Mouse (Mus musculus): ENCODE measurements around the gene Gpr37l1. TPM values are rescaled to one million over a fixed set of nuclear protein-coding genes. Genes with fewer than 3 reads are reported as not detected.
"Not testable (repeated sequence)": the region's sequence is repeated elsewhere in the genome, so short reads cannot be mapped to it uniquely, and the experiment has no call there.

Gpr37l1 gene
- total and polyA plus RNA-seq, 3 experiments: not detected

DNA sequence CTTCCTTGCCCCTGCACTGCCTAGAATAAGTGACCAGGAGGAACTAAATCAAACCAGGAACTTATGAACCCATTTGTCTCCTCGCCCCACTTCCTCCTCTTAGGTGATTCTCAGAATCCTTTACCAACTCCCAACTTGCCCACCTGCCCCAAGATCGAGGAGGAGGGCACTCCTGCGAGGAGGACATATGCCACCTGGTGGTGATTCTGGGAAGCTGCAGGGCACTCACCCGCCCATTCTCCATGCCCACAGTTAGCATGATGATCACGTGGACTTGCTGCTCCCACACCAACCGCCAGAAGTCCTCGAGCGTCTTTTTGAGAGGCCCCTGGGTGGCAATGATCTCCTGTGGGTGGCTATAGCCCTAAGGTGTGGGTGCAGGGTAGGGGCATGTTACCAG, 54.8 kb downstream of the Gpr37l1 start:
- no peak overlapping the region for H3K9ac ChIP-seq (ENCODE audit: insufficient read depth, low read depth)
- H3K9me3 ChIP-seq (replicated peaks; ENCODE audit: low read length): no peaks in the 10 kb centered on the region
- H3K4me2 ChIP-seq (ENCODE audit: insufficient read depth, low read depth, poor library complexity, severe bottlenecking): no peak overlapping the region
- H3K79me2 ChIP-seq (replicated peaks; ENCODE audit: control insufficient read depth, extremely low read depth, insufficient read depth, poor library complexity, severe bottlenecking): no peaks in the 10 kb centered on the region
- H3K4me3 ChIP-seq (replicated peaks in 1 of 3; ENCODE audit: low read depth in 2 of 3, low read length in 2 of 3, poor library complexity in 1 of 3): no peak overlapping the region
- in situ Hi-C loops (cut with MboI; ENCODE audit: low pct_ligation_motif_present, low pct_unique_long_range_greater_than_20kb, low sequenced_read_pairs): no loop called here
- H3K27ac ChIP-seq (ENCODE audit: insufficient read depth, low read depth): no peak overlapping the region
- no peaks in the 10 kb centered on the region for H3K27me3 ChIP-seq (replicated peaks)
- TF ChIP-seq UBTF (IDR thresholded peaks at IDR 0.05; ENCODE audit: low read depth, low read length) (no peak), ELF1 (IDR thresholded peaks at IDR 0.05; ENCODE audit: low read depth, low read length) (no peak), ZKSCAN1 (IDR thresholded peaks at IDR 0.05; ENCODE audit: borderline replicate concordance, low read depth, low read length) (no peak), USF2 (conservative IDR thresholded peaks at IDR 0.05; ENCODE audit: low read depth, low read length) (peak; percentile 69), MAX (IDR thresholded peaks at IDR 0.05; ENCODE audit: low read length) (peak; percentile 79), CHD1 (IDR thresholded peaks at IDR 0.05; ENCODE audit: low read depth, low read length) (no peak), IRF4 (IDR thresholded peaks at IDR 0.05; ENCODE audit: low read depth, low read length) (no peak), GABPA (IDR thresholded peaks at IDR 0.05; ENCODE audit: insufficient replicate concordance, low read depth, low read length) (no peak), MAFK (IDR thresholded peaks at IDR 0.05; ENCODE audit: insufficient replicate concordance, low read length) (no peak), SMC3 (IDR thresholded peaks at IDR 0.05; ENCODE audit: low read depth, low read length) (peak; percentile 78), CTCF (conservative IDR thresholded peaks at IDR 0.05 in 1 of 2, IDR thresholded peaks at IDR 0.05 in 1 of 2; ENCODE audit: low read depth in 2 of 2, low read length in 2 of 2) (peak; percentile 77 to 90), CHD2 (IDR thresholded peaks at IDR 0.05; ENCODE audit: low read length) (no peak), JUND (conservative IDR thresholded peaks at IDR 0.05; ENCODE audit: low read depth, low read length) (no peak), RAD21 (IDR thresholded peaks at IDR 0.05; ENCODE audit: low read depth, low read length) (peak; percentile 48), USF1 (IDR thresholded peaks at IDR 0.05; ENCODE audit: low read depth, low read length) (peak; percentile 77), MYC (IDR thresholded peaks at IDR 0.05; ENCODE audit: low read depth, low read length) (peak; percentile 61; the same call in 1 of the 2 replicates), ZMIZ1 (IDR thresholded peaks at IDR 0.05; ENCODE audit: low read depth, low read length) (no peak), MAZ (IDR thresholded peaks at IDR 0.05; ENCODE audit: low read depth, low read length) (0 out of 2 replicates have a peak, but pooled peaks have one; percentile 25), BHLHE40 (IDR thresholded peaks at IDR 0.05; ENCODE audit: low read depth, low read length) (peak; percentile 63), PAX5 (IDR thresholded peaks at IDR 0.05; ENCODE audit: low read length) (no peak)
- H3K36me3 ChIP-seq (replicated peaks in 1 of 2; ENCODE audit: control insufficient read depth in 1 of 2, insufficient read depth in 1 of 2, low read length in 1 of 2): peaks cover 5 to 57% of the 10 kb centered on the region in 2 experiments
- DNase-seq (ENCODE audit: extremely low read depth): peak; percentile 69
- H3K4me1 ChIP-seq (ENCODE audit: control insufficient read depth in 1 of 2, insufficient read depth in 2 of 2): peaks cover 5 to 35% of the 10 kb centered on the region in 2 experiments; a peak in 3 of 4 replicates
- dilution Hi-C loops (cut with MboI; ENCODE audit: extremely low pct_ligation_motif_present, extremely low pct_unique_long_range_greater_than_20kb, low sequenced_read_pairs): no loop called here

DNA sequence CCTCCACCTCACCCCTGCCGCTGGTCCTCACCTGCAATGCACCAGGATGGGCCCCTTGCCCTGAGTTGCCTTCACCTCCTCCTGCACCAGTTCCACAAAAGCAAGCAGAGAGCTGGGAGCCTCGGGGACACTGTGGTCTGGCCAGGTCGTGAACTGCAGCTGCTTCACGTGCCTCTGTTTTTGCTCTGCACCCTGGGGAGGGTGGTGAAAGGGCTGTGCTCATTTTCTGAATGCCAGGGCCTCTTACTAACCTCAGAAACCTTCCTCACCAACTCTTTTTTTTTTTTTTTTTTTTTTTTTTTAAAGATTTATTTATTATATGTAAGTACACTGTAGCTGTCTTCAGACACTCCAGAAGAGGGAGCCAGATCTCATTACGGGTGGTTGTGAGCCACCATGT, 56.2 kb downstream of the Gpr37l1 start:
- DNase-seq (ENCODE audit: extremely low read depth); dilution Hi-C loops (cut with MboI; ENCODE audit: extremely low pct_ligation_motif_present, extremely low pct_unique_long_range_greater_than_20kb, low sequenced_read_pairs); H3K27ac ChIP-seq (ENCODE audit: insufficient read depth, low read depth); H3K9me3 ChIP-seq (replicated peaks; ENCODE audit: low read length); in situ Hi-C loops (cut with MboI; ENCODE audit: low pct_ligation_motif_present, low pct_unique_long_range_greater_than_20kb, low sequenced_read_pairs); H3K9ac ChIP-seq (ENCODE audit: insufficient read depth, low read depth); H3K4me2 ChIP-seq (ENCODE audit: insufficient read depth, low read depth, poor library complexity, severe bottlenecking); H3K27me3 ChIP-seq (replicated peaks); H3K79me2 ChIP-seq (replicated peaks; ENCODE audit: control insufficient read depth, extremely low read depth, insufficient read depth, poor library complexity, severe bottlenecking); H3K4me3 ChIP-seq (replicated peaks in 1 of 3; ENCODE audit: low read depth in 2 of 3, low read length in 2 of 3, poor library complexity in 1 of 3): not testable (repeated sequence)
- Histone ChIP-seq H3K4me1 (ENCODE audit: control insufficient read depth in 1 of 2, insufficient read depth in 2 of 2) (peaks cover 5 to 35% of the 10 kb centered on the region in 2 experiments; a peak in 3 of 4 replicates), H3K36me3 (replicated peaks in 1 of 2; ENCODE audit: control insufficient read depth in 1 of 2, insufficient read depth in 1 of 2, low read length in 1 of 2) (peaks cover 5 to 47% of the 10 kb centered on the region in 2 experiments)
- TF ChIP-seq ZNF384 (IDR thresholded peaks at IDR 0.05; ENCODE audit: low read depth, low read length) (peak; percentile 80), BHLHE40 (IDR thresholded peaks at IDR 0.05; ENCODE audit: low read depth, low read length) (peak; percentile 90)

Other genes with a start within 250 kb of the Gpr37l1 start
- 1.5 and 1.6 TPM in 2 replicates for gene Ppp1r12b, start 211.7 kb downstream of the Gpr37l1 start, total RNA-seq (2012; rRNA removed)
- 0.64 and 1.3 TPM in 2 replicates for gene Ppp1r12b, start 211.7 kb downstream of the Gpr37l1 start, total RNA-seq (2014; rRNA removed)
- 1.4 and 1.8 TPM in 2 replicates for gene Ppp1r12b, start 211.7 kb downstream of the Gpr37l1 start, polyA plus RNA-seq (2012; ENCODE audit: insufficient read length, low read depth)
- gene Ube2t, start 205.1 kb downstream of the Gpr37l1 start, total RNA-seq (2012; rRNA removed): 25.8 and 28.8 TPM in 2 replicates
- 38.7 and 40.2 TPM in 2 replicates for gene Ube2t, start 205.1 kb downstream of the Gpr37l1 start, total RNA-seq (2014; rRNA removed)
- 17.0 and 19.2 TPM in 2 replicates for gene Ube2t, start 205.1 kb downstream of the Gpr37l1 start, polyA plus RNA-seq (2012; ENCODE audit: insufficient read length, low read depth)
- 0.17 and 0.38 TPM in 2 replicates for gene Lgr6, start 62.4 kb downstream of the Gpr37l1 start, total RNA-seq (2012; rRNA removed)
- gene Lgr6, start 62.4 kb downstream of the Gpr37l1 start, total RNA-seq (2014; rRNA removed): 0.07 TPM in 1 of 2 replicates, not detected in the other
- gene Lgr6, start 62.4 kb downstream of the Gpr37l1 start, polyA plus RNA-seq (2012; ENCODE audit: insufficient read length, low read depth): 0.16 TPM in 2 replicates
- 61.4 and 69.7 TPM in 2 replicates for gene Ptpn7, start 35.0 kb downstream of the Gpr37l1 start, total RNA-seq (2012; rRNA removed)
- gene Ptpn7, start 35.0 kb downstream of the Gpr37l1 start, total RNA-seq (2014; rRNA removed): 77.5 and 81.9 TPM in 2 replicates
- 78.7 and 81.9 TPM in 2 replicates for gene Ptpn7, start 35.0 kb downstream of the Gpr37l1 start, polyA plus RNA-seq (2012; ENCODE audit: insufficient read length, low read depth)
- gene Arl8a, start 20.9 kb downstream of the Gpr37l1 start, total RNA-seq (2012; rRNA removed): 8.5 and 10.9 TPM in 2 replicates
- 4.2 and 4.7 TPM in 2 replicates for gene Arl8a, start 20.9 kb downstream of the Gpr37l1 start, total RNA-seq (2014; rRNA removed)
- gene Arl8a, start 20.9 kb downstream of the Gpr37l1 start, polyA plus RNA-seq (2012; ENCODE audit: insufficient read length, low read depth): 42.1 and 52.7 TPM in 2 replicates
- gene Elf3, start 90.9 kb upstream of the Gpr37l1 start, total RNA-seq (2012; rRNA removed): 26.0 and 28.6 TPM in 2 replicates
- 13.1 and 14.6 TPM in 2 replicates for gene Elf3, start 90.9 kb upstream of the Gpr37l1 start, total RNA-seq (2014; rRNA removed)
- 46.9 and 52.1 TPM in 2 replicates for gene Elf3, start 90.9 kb upstream of the Gpr37l1 start, polyA plus RNA-seq (2012; ENCODE audit: insufficient read length, low read depth)
- gene Rnpep, start 116.4 kb upstream of the Gpr37l1 start, total RNA-seq (2012; rRNA removed): 72.6 and 78.7 TPM in 2 replicates
- gene Rnpep, start 116.4 kb upstream of the Gpr37l1 start, total RNA-seq (2014; rRNA removed): 73.8 and 77.1 TPM in 2 replicates
- gene Rnpep, start 116.4 kb upstream of the Gpr37l1 start, polyA plus RNA-seq (2012; ENCODE audit: insufficient read length, low read depth): 118 and 123 TPM in 2 replicates
- 126 and 180 TPM in 2 replicates for gene Timm17a, start 146.1 kb upstream of the Gpr37l1 start, total RNA-seq (2012; rRNA removed)
- 238 and 272 TPM in 2 replicates for gene Timm17a, start 146.1 kb upstream of the Gpr37l1 start, total RNA-seq (2014; rRNA removed)
- gene Timm17a, start 146.1 kb upstream of the Gpr37l1 start, polyA plus RNA-seq (2012; ENCODE audit: insufficient read length, low read depth): 341 and 372 TPM in 2 replicates
- gene Lmod1, start 157.1 kb upstream of the Gpr37l1 start, total RNA-seq (2012; rRNA removed): not detected in 2 replicates
- gene Lmod1, start 157.1 kb upstream of the Gpr37l1 start, total RNA-seq (2014; rRNA removed): not detected in 2 replicates
- gene Lmod1, start 157.1 kb upstream of the Gpr37l1 start, polyA plus RNA-seq (2012; ENCODE audit: insufficient read length, low read depth): not detected in 2 replicates
- 0.08 and 0.13 TPM in 2 replicates for gene Shisa4, start 207.6 kb upstream of the Gpr37l1 start, total RNA-seq (2012; rRNA removed)
- not detected in 2 replicates for gene Shisa4, start 207.6 kb upstream of the Gpr37l1 start, total RNA-seq (2014; rRNA removed)
- gene Shisa4, start 207.6 kb upstream of the Gpr37l1 start, polyA plus RNA-seq (2012; ENCODE audit: insufficient read length, low read depth): 0.18 and 0.41 TPM in 2 replicates

Data from CH12.LX (cell line).